Mouse (Mus musculus) left cerebral cortex, adult 9 months (tissue): ENCODE measurements around the gene Mia.

Source experiments
- DNase-seq, 2 experiments: peaks; one replicate each; pipeline ENCODE4 v3.0.0; 2022; ENCODE audit warnings: low spot score in 2 of 2

Gene Mia

DNA sequence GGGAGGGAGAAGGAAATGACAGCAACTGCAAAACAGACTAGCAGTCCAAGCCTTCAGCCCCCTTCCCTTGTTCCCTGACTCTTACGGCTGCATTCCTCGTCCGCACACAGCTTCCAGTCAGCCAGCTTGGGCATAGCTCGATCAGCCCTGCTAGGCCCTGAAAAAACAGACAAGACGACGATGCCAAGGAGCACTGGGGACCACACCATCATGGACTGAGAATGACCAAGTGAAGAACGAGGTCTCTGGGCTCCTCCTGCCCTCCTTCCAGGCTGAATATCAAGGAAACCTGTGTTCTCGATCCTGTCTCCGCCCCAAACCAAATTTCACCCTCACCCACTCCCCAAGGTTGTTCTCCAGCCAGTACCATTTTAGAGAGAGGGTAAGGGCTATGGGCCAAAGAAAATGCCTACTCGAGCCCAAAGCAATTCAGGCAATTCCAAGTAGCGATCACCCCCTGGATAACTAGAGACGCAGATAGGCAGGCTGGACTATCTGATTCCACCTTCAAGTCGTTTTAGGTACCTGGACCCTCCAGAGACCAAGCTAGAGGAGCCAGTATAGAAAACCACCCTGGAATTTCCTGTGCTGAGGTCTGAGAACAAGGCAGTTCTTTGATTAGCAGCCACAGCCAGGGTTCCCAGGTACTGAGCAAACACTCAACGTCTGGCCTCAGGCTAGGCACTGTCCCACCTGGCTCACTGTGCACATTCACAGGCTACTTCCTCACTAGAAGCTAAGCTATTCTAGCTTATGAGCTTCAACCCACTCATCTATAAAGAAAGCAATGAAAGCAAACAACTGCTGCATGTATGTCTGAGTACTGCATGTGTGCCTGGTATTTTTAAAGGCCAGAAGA, at the start of gene Mia, which contains the start of gene Gm21983:
Gene Mia, minus strand, starts transcription at position 321 of the 859 bp plus-strand sequence.
Gene Gm21983, minus strand, starts transcription at position 250 of the 859 bp plus-strand sequence.
- no peak for DNase-seq

DNA sequence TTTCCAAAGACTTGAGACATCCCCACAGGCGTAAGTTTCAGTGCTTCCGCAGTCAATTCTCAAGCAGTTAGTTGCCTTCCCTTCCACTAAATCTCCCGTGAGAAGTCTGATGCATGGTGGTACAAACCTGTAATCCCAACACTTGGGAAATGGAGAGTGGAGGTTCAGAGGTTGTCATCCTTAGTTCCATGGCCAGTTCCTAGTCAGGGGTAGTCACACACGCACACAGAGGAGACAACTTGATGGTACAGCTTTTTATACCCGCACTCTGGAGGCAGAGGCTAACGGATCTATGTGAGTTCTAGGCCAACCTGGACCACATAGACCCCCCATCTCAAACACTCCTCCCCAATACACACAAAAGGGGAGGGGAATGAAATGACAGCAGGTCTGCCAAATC, 47.9 kb upstream of the Mia start:
- DNase-seq: no peak

DNA sequence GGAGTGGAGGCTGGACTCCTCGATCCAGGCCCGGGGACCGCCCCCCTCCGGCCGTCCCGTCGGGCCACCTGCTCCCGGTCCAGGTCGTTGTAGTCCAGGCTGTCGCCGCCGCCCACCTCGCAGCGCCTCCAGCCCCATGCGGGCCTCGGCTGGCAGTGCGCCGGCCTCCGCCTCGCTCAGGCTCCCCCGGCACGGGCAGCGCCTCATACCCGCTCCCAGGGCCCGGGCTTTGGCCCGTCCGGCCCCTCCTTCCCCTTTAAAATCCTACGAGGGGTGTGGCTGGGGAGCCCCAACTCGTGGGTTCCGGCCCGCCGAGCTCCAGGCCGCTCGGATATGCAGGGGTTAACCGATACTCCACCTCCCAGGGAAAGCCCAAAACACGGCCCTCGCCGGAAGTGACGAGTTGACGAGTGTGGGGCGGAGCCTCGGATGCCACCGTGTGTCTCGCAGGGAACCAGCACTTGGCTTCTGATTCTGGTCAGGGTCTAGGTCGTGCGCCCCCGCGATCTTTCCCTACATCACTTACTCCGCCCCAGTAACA, 47.4 kb upstream of the Mia start, which contains the start of gene Itpkc:
Gene Itpkc, minus strand, starts transcription at position 381 of the 541 bp plus-strand sequence.
- peak; percentile 76 to 89 for DNase-seq

DNA sequence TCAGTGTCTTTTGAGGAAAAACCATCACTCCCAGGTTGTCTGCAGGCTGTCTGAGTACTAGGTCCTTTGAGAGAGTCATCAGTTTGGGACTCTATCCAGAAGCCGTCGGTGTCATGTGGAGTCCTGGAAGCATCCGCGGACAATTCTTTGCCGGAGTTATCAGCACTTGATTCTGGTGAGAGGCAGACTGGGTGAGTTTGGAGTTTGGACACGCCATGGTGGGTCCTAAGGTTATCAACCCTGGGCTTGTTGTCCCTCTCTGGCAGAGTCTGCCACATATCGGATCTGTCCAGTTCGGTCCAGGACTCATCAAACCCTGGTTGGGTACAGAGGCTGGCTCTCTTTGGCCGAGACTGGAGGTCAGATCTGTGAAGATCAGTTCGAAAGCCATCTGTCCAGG, 46.7 kb upstream of the Mia start:
- peak in 1 of 2 experiments; percentile 28 for DNase-seq

DNA sequence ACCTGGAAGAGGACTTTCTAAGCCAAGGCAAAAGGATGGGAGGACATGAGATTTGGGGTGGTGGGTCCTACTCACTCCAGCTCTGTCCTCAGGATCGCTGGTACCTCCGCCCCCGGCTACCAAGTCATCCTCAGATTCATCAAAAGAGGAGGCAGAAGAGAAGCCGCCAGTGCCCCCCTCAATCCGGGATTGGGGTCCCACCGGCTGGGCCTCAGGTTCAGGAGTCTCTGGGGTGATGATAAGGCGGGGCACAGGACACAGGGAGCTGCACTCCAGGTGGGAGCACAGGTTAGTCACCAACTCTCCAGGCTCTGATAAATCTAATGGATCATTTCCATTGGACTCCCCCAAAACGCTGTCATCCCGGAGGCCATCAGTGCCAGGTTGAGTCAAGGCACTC, 46.3 kb upstream of the Mia start:
- DNase-seq: no peak

DNA sequence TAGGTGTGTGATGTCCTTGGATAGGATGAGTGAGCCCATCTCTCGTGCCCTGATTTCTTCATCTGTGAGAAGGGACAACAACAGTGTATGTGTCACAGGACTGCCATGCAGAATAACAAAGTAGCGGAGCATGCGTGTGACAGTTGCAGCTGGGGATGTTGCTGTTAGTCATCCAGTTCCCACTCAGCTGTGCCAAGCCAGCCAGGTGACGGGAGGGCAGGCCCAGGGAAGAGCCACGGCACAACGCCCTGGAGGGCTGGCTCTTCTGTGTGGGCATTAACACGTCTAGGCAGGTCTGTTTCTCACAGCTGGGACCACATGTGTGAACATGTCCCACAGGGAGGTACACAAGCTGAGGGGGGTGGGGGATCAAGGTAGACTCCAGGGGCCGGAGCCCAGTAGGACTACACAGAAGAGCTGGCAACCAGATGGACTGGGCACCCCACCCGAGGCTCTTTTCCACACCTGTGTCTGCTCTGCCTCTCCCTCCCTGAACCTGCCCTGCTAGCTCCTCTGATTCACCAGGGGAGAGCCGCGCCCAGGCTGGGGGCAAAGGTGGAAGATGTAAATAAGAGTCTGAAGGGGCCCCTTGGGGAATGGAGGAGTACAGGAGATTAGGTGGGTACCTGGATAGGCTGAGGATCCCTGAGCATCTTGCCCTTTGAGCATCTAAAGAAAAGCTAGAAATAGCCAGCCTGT, 44.1 kb upstream of the Mia start:
- DNase-seq: peak in 1 of 2 experiments; percentile 51

DNA sequence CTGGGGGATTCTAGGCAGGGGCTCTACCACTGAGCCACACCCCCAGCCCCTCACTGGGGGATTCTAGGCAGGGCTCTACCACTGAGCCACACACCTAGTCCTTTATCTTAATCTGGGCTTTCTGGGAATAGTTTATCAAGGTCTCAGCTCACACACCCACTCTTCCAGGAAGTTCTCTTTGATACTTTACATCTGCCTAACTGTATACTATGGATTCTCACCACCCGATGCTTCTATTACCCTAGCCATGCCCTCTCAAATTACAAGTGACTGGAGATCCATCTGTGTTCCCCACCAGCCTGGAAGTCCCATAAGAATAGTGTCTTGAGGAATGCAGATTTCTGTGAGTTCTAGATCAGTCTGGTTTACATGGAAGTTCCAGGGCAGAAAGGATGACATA, 41.6 kb upstream of the Mia start:
- no peak for DNase-seq

DNA sequence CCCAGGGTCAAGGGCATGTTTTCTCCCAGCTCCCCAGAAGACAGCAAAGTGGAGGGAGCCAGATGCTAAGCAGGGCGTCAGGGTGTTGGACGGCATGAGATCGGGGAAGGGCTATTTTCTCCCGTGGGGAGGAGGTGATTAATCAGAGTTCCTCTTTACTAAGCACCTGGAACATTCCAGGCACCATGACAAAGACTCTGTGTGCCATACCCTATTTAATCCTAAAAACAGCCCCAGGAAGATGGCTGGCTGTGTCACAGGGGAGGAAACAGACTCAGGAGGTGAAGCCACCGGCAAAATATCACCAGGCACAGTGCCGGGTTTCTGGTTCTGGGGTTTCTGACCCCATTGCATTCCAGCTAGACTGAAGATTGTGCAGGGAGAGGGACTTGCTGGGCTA, 41.0 kb upstream of the Mia start:
- no peak for DNase-seq

DNA sequence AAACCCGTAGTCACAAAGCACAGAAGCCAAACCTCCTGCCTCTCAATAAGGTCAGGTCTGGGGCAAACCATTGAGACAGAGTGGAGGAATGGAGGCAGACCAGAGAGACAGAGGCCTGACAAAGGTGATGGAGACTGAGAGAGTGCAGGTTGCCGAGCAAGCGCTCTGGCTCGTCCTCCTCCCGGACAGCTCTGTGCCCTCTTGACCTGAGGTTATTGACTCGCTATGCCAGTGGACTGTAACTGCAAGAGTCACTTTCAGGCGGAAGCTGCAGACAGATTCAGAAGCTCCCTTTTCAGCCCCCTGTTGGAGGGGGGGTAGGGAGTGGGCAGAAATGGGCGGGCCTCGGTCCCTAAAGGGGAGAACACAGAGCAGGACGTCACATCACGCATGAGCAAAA, 39.0 kb upstream of the Mia start:
- DNase-seq: no peak

DNA sequence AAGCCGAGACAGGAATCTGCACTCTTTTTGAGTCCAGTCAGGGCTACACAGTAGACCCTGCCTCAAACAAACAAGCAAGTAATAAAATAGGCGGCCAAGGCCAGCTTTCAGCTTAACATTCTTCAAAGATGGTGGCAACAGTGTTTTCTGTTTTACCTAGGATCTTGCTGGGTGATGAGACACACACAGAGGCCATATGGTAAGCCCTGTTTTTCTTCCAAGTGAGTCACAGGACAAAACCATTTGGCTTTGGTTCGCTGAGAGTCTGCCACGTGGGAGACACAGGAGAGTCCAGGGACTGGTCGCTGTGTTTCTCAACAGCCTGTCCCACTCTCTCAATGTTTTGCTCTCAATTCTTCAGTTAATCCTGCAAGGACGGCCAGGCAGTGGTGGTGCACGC, 37.6 kb upstream of the Mia start:
- no peak for DNase-seq

DNA sequence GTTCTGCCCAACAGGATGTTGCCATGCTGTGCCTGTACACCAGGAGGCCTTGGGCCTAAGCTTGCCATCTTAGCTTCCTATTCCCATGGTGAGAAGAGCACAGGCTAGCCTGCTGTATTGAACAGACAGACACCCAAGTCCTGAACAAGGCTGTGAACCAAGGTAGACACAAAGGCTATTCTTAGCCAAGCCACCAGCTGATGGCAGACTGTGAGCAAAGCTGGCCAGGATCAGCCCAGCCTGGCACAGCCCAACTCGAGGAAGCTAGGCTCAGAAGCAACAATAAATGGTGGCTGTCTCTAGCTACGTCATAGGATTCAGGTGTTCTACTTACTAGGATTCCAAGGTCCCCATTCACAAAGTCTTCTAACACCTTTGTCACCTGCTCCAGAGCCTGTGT, 31.7 kb upstream of the Mia start:
- no peak for DNase-seq

DNA sequence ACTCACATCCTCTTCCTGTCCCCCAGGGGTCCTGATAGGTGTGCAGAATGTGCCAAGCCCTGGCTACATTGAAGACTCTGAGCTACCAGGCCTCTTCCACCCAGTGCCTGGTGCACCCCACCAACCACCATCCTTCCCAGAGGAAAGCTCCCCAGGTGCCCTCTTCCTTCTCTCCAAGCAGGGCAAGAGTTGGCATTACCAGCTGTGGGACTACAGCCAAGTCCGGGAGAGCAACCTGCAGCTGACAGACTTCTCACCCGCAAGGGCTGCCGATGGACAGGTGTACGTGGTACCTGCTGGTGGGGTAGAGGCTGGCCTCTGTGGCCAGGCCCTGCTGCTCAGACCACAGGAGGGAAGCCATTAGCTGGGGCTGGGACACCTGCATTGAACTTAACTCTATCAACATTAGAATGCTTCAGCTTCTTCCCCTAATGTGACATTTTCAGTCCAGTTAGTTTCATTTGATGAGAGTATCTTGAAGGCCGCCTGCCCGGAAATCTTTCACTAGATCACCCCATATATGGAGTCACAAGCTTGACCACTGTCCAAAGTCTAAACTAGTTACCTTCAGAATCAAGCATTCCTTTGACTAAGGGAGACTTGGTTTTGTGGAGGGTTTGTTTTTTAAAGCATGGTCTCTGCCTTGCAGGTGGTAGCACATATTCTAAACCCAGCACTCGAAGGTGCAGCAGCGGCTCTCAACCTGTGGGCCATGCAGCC, 22.9 kb upstream of the Mia start:
- no peak for DNase-seq

DNA sequence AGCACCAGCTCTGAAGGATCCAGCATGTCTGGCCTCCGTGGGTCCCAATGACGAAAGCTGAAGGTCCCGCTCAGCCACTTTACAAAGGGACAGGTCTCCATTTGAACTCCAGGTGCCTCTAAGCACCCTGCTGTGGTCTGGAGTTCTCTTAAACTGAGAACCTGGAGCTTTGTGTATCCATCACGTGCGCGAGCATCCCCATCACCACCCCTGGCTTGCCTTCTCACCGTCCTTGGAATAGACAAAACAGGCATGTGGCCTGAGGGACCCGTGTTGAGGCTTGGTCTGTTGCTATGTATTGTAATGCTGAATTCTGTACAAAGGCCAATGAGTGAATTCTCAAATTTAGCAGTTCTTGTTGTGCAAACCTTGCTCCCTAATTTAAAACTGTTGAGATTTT, 17.8 kb upstream of the Mia start:
- DNase-seq: no peak

DNA sequence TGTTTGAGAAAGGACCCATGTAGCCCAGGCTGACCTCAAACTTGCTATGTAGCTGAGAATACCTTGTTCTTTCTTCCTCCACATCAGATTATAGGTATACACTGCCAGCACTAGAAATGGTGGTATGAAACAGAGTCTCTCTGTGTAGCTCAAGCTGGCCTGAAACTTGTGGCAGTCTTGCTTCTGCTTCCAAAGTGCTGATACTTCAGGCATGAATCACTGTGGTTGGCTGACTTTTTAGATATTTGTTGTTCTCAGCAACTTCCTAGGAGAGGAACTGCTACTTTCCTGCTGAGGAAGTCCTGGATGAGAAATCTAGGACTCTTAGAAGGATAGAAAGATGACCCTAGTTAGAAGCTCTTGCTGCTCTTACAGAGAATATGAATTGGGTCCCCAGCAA, 17.4 kb upstream of the Mia start:
- DNase-seq: no peak

DNA sequence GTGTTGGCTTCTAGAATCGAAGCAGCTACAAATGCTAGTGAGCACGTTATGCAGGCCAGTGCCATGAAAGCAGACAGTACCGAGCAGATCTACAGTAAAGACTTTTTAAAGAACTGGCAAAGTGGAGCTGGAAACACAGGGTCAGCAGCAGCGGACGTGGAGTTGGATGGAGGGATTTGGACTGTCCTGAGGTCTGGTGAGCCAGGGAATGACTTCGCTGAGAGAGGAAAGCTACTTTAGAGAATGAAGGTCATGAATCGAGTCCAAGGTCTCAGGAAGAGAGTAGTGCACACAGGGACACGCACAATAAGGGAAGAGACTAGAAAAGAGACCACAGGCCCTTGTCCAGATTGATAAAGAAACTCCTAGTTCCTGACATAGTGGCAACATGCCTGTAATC, 16.7 kb upstream of the Mia start:
- DNase-seq: no peak

DNA sequence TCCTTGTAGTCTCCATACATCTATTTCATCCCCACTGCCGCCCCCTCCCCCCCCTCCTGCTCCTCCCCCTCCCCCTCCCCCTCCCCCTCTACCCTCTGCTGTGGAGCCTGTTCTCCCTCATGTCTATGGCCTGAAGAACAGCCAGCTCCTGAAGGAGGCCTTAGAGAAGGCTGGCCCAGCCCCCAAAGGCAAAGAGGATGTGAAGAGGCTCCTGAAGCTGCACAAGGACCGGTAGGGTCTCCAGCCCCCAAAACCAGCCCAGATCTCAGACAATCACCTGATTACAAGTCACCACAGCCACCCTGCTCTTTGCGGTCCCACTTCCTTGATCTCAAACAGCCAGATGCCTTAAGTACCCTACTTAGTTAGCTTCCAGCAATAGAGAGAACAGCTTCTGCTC, 16.2 kb upstream of the Mia start:
- no peak for DNase-seq

DNA sequence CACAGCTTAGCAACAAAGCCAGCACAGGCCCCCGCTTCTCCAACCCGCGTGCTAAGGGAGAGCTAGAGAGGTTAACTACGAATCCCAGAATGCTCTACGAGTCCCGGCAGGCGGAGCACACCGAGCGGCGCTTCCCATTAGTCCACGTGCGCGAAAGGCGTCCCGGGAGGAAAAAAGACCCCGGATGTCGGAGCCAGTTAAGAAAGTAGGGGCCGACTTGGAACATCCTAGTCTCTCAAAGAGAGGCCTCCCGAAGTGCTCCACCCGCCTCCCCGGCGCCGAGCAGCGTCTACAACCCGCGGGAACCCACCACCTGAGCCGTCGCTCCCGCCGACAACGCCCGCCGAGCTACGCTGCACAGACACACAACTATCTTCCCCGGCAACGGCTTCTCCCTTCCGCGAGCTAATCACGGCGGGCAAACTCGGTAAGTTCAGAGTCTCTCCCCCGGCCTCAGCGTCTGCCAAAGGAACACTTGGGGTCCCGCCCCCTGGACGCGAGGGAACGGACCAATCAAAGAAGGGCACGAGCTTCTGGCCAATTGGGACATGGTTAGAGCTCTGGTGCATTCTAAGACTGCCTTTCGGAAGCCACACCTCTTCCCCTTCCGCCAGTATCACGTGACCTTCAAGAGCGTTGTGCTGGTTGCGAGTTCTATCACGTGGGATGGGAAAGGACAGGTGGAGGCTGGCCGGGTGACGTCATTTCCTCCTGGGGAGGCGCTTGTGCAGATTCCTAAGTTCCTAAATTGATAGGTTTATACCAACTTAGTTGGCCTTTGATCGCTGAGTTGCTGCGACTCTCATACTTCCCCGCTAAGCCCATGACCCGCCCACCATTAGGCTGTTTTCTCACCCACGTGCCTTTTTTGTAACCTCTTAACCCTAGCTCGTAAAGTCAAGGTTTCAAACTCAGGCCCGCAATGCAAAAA, 15.0 kb upstream of the Mia start, which contains the start of the genes BC024978 and Snrpa:
Gene BC024978, plus strand, starts transcription at position 101 of the 931 bp plus-strand sequence.
Gene Snrpa, minus strand, starts transcription at position 591 of the 931 bp plus-strand sequence.
- peak; percentile 99 for DNase-seq

DNA sequence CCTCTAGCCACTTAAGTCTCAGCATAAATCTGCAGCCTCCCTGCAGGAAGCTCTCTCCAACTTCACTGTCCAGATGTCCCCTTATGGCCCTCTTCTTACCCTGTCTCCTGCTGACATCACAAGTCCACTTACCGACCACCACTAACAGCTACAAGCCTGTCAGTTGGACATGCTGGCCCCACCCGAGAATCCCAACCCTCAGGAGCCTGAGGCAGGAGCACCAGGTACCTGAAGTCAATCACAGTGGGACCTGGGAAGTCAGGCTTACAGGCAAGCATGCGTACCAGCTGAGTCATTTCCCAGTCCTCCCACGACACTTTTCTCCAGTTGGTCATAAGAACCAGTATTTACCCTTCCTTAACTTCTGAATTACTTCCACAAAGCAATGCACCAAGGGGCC, 12.8 kb upstream of the Mia start:
- DNase-seq: no peak

DNA sequence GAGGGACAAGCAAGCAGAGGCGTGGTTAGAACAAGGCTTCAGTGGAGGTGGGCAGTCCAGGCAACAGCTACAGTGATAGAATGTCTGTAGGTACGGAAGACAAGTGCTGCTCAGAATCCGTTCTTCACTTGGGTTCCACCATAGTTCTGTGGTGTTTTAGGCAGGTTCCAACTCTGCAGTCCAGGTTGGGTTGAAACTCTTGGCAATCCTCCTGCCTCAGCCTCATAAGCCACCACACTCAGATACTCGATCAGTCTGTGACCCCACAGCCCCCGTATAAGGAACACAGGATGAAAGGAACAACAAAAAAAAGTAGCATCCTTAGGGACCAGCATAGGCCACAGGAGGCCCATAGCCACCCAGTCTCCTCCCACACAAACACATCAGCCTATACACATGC, 11.5 kb upstream of the Mia start:
- DNase-seq: no peak

DNA sequence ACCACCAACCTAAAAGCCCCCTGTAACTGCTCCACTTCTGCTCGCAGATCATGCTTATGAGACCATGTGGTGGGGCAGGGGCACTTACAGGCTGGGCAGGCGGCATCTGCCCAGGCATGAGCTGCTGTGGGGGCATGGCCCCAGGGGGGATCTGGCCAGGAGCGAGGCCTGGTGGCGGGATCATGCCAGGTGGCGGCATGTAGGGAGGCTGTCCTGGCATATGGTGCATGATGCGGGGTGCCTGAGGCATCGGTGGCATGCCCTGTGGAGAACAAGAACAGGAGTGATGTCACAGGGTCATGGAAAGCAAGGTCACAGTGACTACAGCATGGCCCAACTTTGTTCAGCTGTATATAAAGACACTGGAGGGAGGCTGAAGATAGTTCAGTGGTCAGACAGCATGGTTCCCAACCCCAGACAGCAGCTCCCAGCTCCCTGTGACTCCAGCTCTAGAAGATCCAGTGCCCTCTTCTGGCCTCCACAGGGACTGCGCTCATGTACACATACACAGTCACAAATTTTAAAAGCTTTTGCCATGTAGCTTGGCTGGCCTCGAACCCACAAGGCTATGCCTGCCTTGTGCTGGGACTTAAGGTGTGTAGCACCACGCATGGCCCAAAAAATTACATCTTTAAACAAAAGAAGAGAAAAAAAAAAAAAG, 8.4 kb upstream of the Mia start:
- no peak for DNase-seq
